Mouse (Mus musculus): ENCODE results near the gene Cd2ap. TPM values are rescaled to one million over a fixed set of nuclear protein-coding genes. Genes with fewer than 3 reads are reported as not detected.
"Not testable (repeated sequence)": the region's sequence is repeated elsewhere in the genome, so short reads cannot be mapped to it uniquely, and the experiment has no call there.

Cd2ap gene
- total and polyA plus RNA-seq, 3 experiments = 18.8 to 36.3 (median 26.1) TPM

DNA sequence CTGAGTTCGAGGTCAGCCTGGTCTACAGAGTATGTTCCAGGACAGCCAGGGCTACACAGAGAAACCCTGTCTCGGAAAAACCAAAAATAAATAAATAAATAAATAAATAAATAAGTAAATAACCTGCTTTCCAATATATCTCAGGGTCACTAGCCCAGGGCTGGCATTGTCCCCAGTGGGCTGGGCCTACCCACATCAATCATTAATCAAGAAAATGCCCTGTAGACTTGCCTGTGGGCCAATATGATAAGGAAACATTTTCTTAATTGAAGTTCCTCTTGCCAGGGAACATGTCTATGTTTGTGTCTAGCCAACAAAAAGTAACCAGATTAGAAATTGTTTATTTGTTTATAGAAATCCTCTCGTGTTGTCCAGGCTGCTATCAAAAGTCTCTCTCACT, 31.7 kb upstream of the Cd2ap start:
- dilution Hi-C loops (cut with MboI; ENCODE audit: extremely low pct_ligation_motif_present, extremely low pct_unique_long_range_greater_than_20kb, low sequenced_read_pairs) = no loop called here
- Histone ChIP-seq H3K4me1 (ENCODE audit: control insufficient read depth in 1 of 2, insufficient read depth in 2 of 2) (peaks cover 3 to 13% of the 10 kb centered on the region in 2 experiments; a peak in 3 of 4 replicates), H3K9me3 (replicated peaks; ENCODE audit: low read length) (no peaks in the 10 kb centered on the region), H3K79me2 (replicated peaks; ENCODE audit: control insufficient read depth, extremely low read depth, insufficient read depth, poor library complexity, severe bottlenecking) (no peaks in the 10 kb centered on the region), H3K36me3 (replicated peaks in 1 of 2; ENCODE audit: control insufficient read depth in 1 of 2, insufficient read depth in 1 of 2, low read length in 1 of 2) (no peaks in the 10 kb centered on the region), H3K4me3 (replicated peaks in 1 of 3; ENCODE audit: low read depth in 2 of 3, low read length in 2 of 3, poor library complexity in 1 of 3) (no peak overlapping the region), H3K27ac (ENCODE audit: insufficient read depth, low read depth) (no peak overlapping the region), H3K27me3 (replicated peaks) (no peaks in the 10 kb centered on the region), H3K9ac (ENCODE audit: insufficient read depth, low read depth) (no peak overlapping the region), H3K4me2 (ENCODE audit: insufficient read depth, low read depth, poor library complexity, severe bottlenecking) (no peak overlapping the region)
- DNase-seq (ENCODE audit: extremely low read depth) = no peak
- no peak for TF ChIP-seq POLR2A (IDR thresholded peaks at IDR 0.05; ENCODE audit: low read depth, low read length)
- TF ChIP-seq JUN (IDR thresholded peaks at IDR 0.05; ENCODE audit: insufficient read depth, low read depth, low read length) = no peak
- no peak for TF ChIP-seq PAX5 (IDR thresholded peaks at IDR 0.05; ENCODE audit: low read length)
- no peak for TF ChIP-seq TCF12 (IDR thresholded peaks at IDR 0.05; ENCODE audit: low read depth, low read length)
- no peak for TF ChIP-seq E2F4 (IDR thresholded peaks at IDR 0.05; ENCODE audit: insufficient replicate concordance, low read depth, low read length)
- no peak for TF ChIP-seq ZMIZ1 (IDR thresholded peaks at IDR 0.05; ENCODE audit: low read depth, low read length)
- no peak for TF ChIP-seq ZC3H11A (IDR thresholded peaks at IDR 0.05; ENCODE audit: low read depth, low read length)
- no peak for TF ChIP-seq CHD1 (IDR thresholded peaks at IDR 0.05; ENCODE audit: low read depth, low read length)
- no peak for TF ChIP-seq USF2 (conservative IDR thresholded peaks at IDR 0.05; ENCODE audit: low read depth, low read length)
- no peak for TF ChIP-seq MYC (IDR thresholded peaks at IDR 0.05; ENCODE audit: low read depth, low read length)
- TF ChIP-seq NELFE (IDR thresholded peaks at IDR 0.05; ENCODE audit: low read depth, low read length) = no peak
- TF ChIP-seq CHD2 (IDR thresholded peaks at IDR 0.05; ENCODE audit: low read length) = no peak
- TF ChIP-seq UBTF (IDR thresholded peaks at IDR 0.05; ENCODE audit: low read depth, low read length) = no peak
- TF ChIP-seq ELF1 (IDR thresholded peaks at IDR 0.05; ENCODE audit: low read depth, low read length) = no peak
- no peak for TF ChIP-seq SMC3 (IDR thresholded peaks at IDR 0.05; ENCODE audit: low read depth, low read length)
- TF ChIP-seq TBP (conservative IDR thresholded peaks at IDR 0.05; ENCODE audit: low read depth, low read length) = no peak
- in situ Hi-C loops (cut with MboI; ENCODE audit: low pct_ligation_motif_present, low pct_unique_long_range_greater_than_20kb, low sequenced_read_pairs) = no loop called here

DNA sequence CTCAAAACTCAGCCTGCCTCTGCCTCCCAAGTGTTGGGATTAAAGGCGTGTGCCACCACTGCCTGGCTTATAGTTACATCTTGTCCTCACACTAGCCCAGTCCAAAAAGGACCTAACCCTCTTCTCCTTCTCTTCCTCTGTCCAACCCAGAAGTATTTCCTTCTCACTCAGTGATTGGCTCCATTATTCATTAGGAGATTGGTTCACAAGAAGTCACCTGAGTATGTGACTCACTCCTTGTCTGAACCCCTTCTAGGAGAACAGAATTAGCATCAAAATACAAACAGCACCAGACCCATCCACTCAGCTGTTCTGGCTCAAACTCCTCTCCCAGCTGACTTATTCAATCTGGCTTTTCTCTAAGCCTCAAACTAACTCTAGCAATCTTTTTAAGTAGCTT, 30.0 kb upstream of the Cd2ap start:
- not testable (repeated sequence) for H3K9ac ChIP-seq (ENCODE audit: insufficient read depth, low read depth)

More for the DNA sequence above, 30.0 kb upstream of the Cd2ap start:
- dilution Hi-C loops (cut with MboI; ENCODE audit: extremely low pct_ligation_motif_present, extremely low pct_unique_long_range_greater_than_20kb, low sequenced_read_pairs); H3K4me3 ChIP-seq (replicated peaks in 1 of 3; ENCODE audit: low read depth in 2 of 3, low read length in 2 of 3, poor library complexity in 1 of 3); H3K9me3 ChIP-seq (replicated peaks; ENCODE audit: low read length); DNase-seq (ENCODE audit: extremely low read depth); in situ Hi-C loops (cut with MboI; ENCODE audit: low pct_ligation_motif_present, low pct_unique_long_range_greater_than_20kb, low sequenced_read_pairs); H3K27ac ChIP-seq (ENCODE audit: insufficient read depth, low read depth); H3K4me2 ChIP-seq (ENCODE audit: insufficient read depth, low read depth, poor library complexity, severe bottlenecking); H3K36me3 ChIP-seq (replicated peaks in 1 of 2; ENCODE audit: control insufficient read depth in 1 of 2, insufficient read depth in 1 of 2, low read length in 1 of 2); H3K79me2 ChIP-seq (replicated peaks; ENCODE audit: control insufficient read depth, extremely low read depth, insufficient read depth, poor library complexity, severe bottlenecking); H3K27me3 ChIP-seq (replicated peaks): not testable (repeated sequence)
- peaks cover 0 to 13% of the 10 kb centered on the region in 2 experiments; a peak in 2 of 4 replicates for H3K4me1 ChIP-seq (ENCODE audit: control insufficient read depth in 1 of 2, insufficient read depth in 2 of 2)
